Mouse (Mus musculus): ENCODE results near the gene Tma16. TPM values are rescaled to one million over a fixed set of nuclear protein-coding genes. Genes with fewer than 3 reads are reported as not detected.

The Tma16 gene
- polyA plus RNA-seq (2012; rRNA removed), result 9.4 and 9.8 TPM in 2 replicates

GRCm38 (mm10) chr8:66486084-66486763 is at the start of gene Tma16:
Tma16 (minus strand) TSS chr8:66486530.
- peak; percentile 56 to 89 for DNase-seq (ENCODE audit: extremely low spot score in 1 of 2, low spot score in 1 of 2)

DNA sequence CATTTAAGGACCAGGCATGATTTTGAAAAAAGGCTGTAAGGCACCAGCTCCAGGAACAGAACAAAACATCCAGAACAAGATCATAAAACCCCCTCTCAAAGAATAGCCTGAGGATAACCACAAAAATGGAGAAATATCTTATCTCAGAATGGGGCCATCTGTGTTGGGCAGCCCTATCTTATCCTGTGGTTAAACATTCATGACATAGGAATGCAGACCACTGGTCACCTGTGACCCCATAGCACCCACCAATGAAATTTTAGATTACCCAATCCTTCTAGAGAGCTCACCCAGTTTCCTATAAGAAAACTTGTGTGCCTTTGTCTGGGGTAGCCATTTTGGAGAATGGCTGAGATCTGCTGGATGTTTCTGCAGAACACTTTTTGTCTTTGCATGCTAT is 34.2 kb upstream of the Tma16 start:
- DNase-seq (ENCODE audit: extremely low spot score in 1 of 2, low spot score in 1 of 2), result no peak

DNA sequence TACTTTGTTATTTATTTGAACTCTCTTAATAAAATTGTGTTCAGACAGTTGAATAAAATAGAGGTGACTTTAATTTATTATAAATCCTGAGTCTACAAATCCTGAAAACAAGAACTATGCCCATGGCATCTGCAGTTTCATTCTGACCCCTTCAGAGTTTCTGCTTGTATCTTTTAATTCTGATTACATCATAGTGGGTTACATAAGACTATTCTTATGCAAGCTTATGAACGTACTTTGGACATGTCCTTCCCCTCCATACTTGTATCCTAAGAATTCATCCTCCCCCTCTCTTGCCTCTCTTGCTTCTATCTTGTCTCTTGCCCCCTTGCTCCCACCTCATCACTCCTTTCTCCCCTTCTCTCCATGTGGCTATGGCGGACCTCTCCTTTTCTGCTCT is 32.8 kb upstream of the Tma16 start:
- DNase-seq (ENCODE audit: extremely low spot score in 1 of 2, low spot score in 1 of 2), result no peak

DNA sequence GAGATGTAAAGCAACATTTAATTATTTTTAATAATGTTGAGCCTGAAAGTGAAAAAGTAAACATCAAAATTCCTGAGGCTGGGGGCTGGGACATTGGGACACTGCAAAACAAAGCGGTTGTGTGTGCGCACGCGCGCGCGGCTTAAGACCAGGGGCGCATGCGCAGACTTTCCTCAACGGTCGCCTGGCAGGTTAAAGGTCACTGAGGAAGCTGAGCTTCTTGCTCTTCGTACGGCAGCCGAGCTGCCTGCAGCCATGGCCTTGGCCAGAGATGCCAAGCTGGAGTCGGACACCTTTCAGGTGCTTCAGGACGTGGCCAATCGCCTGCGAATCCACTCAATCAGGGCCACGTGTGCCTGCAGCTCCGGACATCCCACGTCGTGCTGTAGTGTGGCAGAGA is 25.2 kb upstream of the Tma16 start, which contains the start of gene Tktl2:
Gene Tktl2, plus strand, starts transcription at position 220 of the 400 bp plus-strand sequence.
- no peak for DNase-seq (ENCODE audit: extremely low spot score in 1 of 2, low spot score in 1 of 2)

DNA sequence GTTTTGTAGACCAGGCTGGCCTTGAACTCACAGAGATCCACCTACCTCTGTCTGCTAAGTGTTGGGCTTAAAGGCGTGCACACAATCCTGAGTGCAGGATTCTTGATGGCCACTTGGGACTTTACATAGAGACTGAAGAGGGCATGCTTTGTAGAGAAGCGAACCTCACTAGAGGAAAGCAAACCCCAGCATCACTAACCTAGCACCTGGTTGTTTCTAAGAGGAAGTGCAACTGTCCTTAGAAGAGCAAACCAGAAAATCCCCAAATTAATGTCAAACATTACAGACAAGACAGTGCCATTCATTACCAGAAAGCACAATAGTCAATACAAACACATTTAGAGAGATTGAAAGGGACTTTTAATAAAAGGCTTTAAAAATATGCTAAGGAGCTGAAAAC is 17.1 kb upstream of the Tma16 start:
- no peak for DNase-seq (ENCODE audit: extremely low spot score in 1 of 2, low spot score in 1 of 2)

GRCm38 (mm10) chr8:66496998-66497577 is 10.8 kb upstream of the Tma16 start:
- DNase-seq (ENCODE audit: extremely low spot score in 1 of 2, low spot score in 1 of 2), result peak in 1 of 2 experiments; percentile 83

DNA sequence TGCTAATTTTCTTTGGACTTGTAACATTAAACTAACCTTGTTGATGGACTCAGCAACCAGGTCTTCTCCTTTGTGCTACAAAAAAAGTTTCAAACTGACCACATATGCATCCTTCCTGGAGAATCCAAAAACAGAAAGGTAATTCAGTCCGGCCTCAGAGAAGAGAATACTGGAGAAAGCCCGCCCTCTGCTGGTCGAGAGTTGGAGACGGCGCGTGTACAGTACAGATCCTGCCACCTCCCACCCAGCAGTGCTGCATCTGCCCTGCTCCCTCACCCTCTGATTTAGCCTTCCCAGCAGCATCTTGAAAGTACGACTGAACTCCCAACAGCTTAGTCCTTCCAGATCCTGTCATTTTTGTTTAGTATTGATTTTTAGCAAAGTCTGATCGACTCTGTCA is 9.4 kb upstream of the Tma16 start:
- DNase-seq (ENCODE audit: extremely low spot score in 1 of 2, low spot score in 1 of 2), result peak; percentile 41 to 92

GRCm38 (mm10) chr8:66494496-66494895 is 8.2 kb upstream of the Tma16 start:
- DNase-seq (ENCODE audit: extremely low spot score in 1 of 2, low spot score in 1 of 2), result no peak

DNA sequence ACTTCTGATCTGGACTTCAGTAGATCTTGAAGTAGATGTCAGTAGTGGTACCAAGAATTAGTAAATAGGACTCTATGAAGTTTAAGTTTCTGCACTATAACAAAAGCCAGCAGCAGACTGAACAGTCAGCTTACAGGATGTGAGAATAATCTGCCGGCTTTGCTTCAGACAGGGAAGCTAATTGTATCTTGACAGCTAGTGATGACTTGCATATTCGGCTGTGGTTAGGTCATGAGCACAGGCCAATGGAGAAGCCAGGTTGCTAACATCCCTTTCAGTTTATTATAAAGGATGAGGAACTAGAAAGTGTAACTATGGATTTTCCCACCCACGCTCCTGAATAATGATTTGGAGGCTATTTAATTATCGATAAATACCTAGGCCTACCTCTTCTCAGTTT is 4.3 kb upstream of the Tma16 start:
- DNase-seq (ENCODE audit: extremely low spot score in 1 of 2, low spot score in 1 of 2), result no peak

DNA sequence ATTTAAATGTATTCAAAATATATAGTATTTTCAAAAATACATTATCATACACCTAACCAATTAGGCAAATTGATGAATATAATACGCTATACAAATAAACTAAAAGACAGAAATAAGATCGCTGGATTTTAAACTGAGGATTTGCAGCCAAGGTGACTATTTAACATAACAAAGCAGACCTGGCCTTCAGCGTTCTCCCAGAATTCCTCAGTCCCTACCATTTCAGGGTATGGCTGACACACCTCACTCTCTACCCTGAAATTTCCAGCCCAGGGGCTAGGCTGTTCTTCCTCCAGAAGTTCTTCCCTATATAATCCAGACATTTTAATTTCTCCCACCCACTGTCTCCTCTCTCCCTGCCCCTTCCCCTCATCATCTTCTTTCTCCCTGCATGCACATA is 2.2 kb upstream of the Tma16 start:
- no peak for DNase-seq (ENCODE audit: extremely low spot score in 1 of 2, low spot score in 1 of 2)

GRCm38 (mm10) chr8:66476880-66477279 is 9.4 kb downstream of the Tma16 start:
- no peak for DNase-seq (ENCODE audit: extremely low spot score in 1 of 2, low spot score in 1 of 2)

DNA sequence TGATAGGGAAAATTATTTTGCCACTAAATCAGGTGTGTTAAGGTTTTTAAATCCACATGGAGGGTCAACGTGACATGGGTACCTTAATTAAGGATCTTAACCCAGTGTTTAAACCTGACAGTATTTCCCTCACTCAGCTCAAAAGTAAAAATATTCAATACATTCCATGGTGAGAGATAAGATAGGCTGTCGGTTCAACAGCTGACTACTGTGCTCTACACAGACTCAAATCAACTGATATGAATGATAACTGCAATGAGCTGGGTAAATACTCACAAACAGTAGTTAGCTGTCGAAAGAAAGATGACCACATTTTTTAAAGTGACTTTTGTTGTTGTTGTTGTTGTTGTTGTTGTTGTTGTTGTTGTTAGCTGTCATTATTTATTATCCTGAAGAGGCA is 16.5 kb downstream of the Tma16 start:
- no peak for DNase-seq (ENCODE audit: extremely low spot score in 1 of 2, low spot score in 1 of 2)

- DNase-seq (ENCODE audit: extremely low spot score in 1 of 2, low spot score in 1 of 2), result no peak
Observed at GRCm38 (mm10) chr8:66457057-66457456, 29.3 kb downstream of the Tma16 start.

DNA sequence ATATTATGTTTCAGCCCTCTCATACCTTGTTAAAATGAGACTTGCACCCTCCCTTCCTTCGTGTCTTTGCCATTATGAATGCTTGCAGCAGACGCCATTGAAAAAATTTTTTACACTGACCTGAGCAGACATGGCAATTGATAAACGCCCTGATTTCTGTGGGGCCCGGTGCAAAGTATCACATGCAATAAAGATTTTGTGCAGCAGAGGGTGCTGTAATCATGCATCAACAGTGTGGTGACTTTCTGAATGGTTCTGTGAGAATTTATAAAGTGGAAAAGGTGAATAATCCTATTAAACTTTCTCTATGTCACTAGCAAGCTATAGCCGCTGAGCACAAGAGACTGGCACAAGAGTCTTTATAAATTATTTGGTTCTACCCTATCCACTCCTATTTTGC is 35.6 kb downstream of the Tma16 start:
- DNase-seq (ENCODE audit: extremely low spot score in 1 of 2, low spot score in 1 of 2), result peak in 1 of 2 experiments; percentile 75

- DNase-seq (ENCODE audit: extremely low spot score in 1 of 2, low spot score in 1 of 2), result no peak
Observed at GRCm38 (mm10) chr8:66445351-66445750, 41.0 kb downstream of the Tma16 start.

DNA sequence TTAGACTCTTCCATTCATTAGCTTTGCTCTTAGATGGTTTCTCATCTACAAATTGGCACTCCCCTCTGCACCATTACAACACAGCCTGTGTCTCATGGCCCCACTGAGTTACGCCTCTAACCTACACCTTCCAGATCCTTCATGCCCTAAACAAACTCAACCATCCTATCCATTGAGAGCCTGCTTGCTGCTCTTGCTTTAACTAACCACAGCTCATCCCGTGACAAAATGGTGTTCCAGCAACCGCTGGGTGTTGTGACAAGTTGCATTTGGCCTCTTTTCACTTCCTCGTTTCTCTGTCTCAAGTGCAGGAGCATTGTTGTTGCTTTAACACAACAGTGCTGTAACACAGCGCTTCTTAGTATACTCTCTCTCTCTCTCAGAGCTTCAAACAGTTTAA is 42.2 kb downstream of the Tma16 start:
- no peak for DNase-seq (ENCODE audit: extremely low spot score in 1 of 2, low spot score in 1 of 2)

DNA sequence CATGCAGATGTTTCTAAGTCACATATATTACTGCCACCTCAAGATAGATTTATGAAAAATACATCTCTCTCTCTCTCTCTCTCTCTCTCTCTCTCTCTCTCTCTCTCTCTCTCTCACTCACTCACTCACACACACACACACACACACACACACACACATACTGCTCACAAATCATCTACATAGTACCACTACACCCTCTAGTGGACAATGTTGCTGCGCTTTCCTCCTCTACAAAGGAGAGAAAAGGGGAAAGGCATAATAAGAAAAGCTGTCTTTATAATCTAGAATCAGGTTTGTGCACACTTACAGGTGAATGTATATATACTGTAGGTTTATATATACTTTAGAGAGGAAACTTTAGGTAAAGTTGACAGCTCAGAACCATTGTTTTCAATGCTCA is 43.6 kb downstream of the Tma16 start:
- DNase-seq (ENCODE audit: extremely low spot score in 1 of 2, low spot score in 1 of 2), result peak; percentile 25 to 85

- DNase-seq (ENCODE audit: extremely low spot score in 1 of 2, low spot score in 1 of 2), result peak in 1 of 2 experiments; percentile 28
Observed at GRCm38 (mm10) chr8:66441123-66441522, 45.2 kb downstream of the Tma16 start.

DNA sequence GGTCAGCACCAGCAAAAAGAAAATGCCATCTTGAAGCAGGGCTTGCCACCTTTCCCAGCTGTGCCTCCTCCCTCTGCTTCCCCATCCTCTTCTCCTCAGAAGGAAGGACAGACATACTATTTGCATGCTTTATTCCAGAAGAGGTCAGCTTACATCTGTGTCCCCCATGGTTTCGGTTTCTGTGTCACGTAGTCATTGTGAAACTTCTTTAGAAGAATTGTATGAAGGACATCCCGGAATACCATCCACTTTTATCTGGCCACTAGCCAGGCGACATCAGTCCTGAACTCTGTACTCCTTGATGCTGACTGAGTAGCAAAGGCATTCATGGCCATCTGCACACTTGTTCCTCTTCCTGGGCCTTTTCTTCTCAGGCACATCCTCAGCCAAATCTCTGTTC is 47.9 kb downstream of the Tma16 start:
- DNase-seq (ENCODE audit: extremely low spot score in 1 of 2, low spot score in 1 of 2), result no peak

- no peak for DNase-seq (ENCODE audit: extremely low spot score in 1 of 2, low spot score in 1 of 2)
Observed at GRCm38 (mm10) chr8:66437929-66438328, 48.4 kb downstream of the Tma16 start.

GRCm38 (mm10) chr8:66436804-66437203 is 49.5 kb downstream of the Tma16 start:
- DNase-seq (ENCODE audit: extremely low spot score in 1 of 2, low spot score in 1 of 2), result no peak

GRCm38 (mm10) chr8:66433577-66433976 is 52.8 kb downstream of the Tma16 start:
- DNase-seq (ENCODE audit: extremely low spot score in 1 of 2, low spot score in 1 of 2), result no peak
